Mouse (Mus musculus) midbrain, embryonic 13.5 days (tissue): Measurements from ENCODE around the gene Nfkbib. TPM values are rescaled to one million over a fixed set of nuclear protein-coding genes. Genes with fewer than 3 reads are reported as not detected.

Experiments used
- ATAC-seq: fragments of 200-750 bp; cut with Nextera tagmentation; 2 replicates; pipeline ENCODE4 v1.8.0; 2017; ENCODE audit warnings: mild to moderate bottlenecking, moderate TSS enrichment, moderate library complexity
- H3K27ac ChIP-seq: fragments of 300-500 bp; sonication (generic); 2 replicates; pipeline ENCODE4 v1.5.1; 2015; ENCODE audit warnings: inconsistent platforms, mild to moderate bottlenecking, moderate library complexity
- H3K27me3 ChIP-seq: fragments of 300-500 bp; sonication (generic); 2 replicates; pipeline ENCODE4 v1.6.1; 2015; ENCODE audit warnings: mild to moderate bottlenecking, inconsistent platforms
- H3K36me3 ChIP-seq: fragments of 300-500 bp; sonication (generic); 2 replicates; pipeline ENCODE4 v1.6.1; 2015; ENCODE audit warnings: mild to moderate bottlenecking, inconsistent platforms
- H3K4me1 ChIP-seq: fragments of 300-500 bp; sonication (generic); replicated peaks from 2 replicates; pipeline ENCODE4 v1.6.1; 2015; ENCODE audit warnings: inconsistent platforms
- H3K4me2 ChIP-seq: fragments of 300-500 bp; sonication (generic); replicated peaks from 2 replicates; pipeline ENCODE4 v1.6.1; 2015; ENCODE audit warnings: moderate library complexity, mild to moderate bottlenecking, inconsistent platforms
- H3K4me3 ChIP-seq: fragments of 300-500 bp; sonication (generic); replicated peaks from 2 replicates; pipeline ENCODE4 v1.5.1; 2015; ENCODE audit warnings: mild to moderate bottlenecking, inconsistent platforms
- H3K9ac ChIP-seq: fragments of 300-500 bp; sonication (generic); replicated peaks from 2 replicates; pipeline ENCODE4 v1.6.1; 2015; ENCODE audit warnings: mild to moderate bottlenecking, inconsistent platforms
- H3K9me3 ChIP-seq: fragments of 300-500 bp; sonication (generic); 2 replicates; pipeline ENCODE4 v1.6.1; 2016; ENCODE audit warnings: mild to moderate bottlenecking, inconsistent platforms
- WGBS: fragments of 180-500 bp; shearing (Covaris S2); methylation state at CpG from one replicate; pipeline ENCODE4 v1.1.7; 2015; 5-methylcytosine and 5-hydroxymethylcytosine counted together
- polyA plus RNA-seq: library from polyadenylated mRNA; unstranded; fragments of >200 nt; fragmentation: Nextera tagmentation; extraction: Ambion mirVana; gene quantifications from 2 replicates; pipeline ENCODE4 v1.2.1, GENCODE M21; 2015

The Nfkbib gene
- polyA plus RNA-seq, 1 experiment from 2014 or later: 56.7 TPM

DNA sequence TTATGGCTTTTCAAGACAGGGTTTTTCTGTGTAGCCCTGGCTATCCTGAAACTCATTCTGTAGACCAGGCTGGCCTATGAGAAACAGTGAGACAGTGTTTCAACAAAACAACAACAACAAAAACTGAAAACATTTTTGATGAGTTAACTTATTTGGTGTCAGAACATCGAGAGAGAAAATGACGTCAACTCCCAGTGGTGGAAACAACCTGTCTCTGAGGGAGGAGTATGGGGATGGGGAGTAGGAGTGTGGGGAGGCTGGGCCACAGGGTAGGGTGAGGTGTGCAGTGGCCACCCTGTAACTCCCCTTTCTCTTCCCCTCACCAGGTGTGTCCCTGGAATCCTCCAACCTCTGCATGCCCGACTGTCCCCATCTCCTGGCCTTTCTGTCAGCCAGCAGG is 27.2 kb upstream of the Nfkbib start:
- Histone ChIP-seq H3K4me2 (no peak overlapping the region), H3K27me3 (0 out of 2 replicates have a peak, but pooled peaks cover 8% of the 10 kb centered on the region), H3K9ac (no peak overlapping the region), H3K4me1 (peaks cover 7% of the 10 kb centered on the region), H3K9me3 (no peaks in the 10 kb centered on the region), H3K27ac (no peak overlapping the region), H3K4me3 (no peak overlapping the region), H3K36me3 (no peaks in the 10 kb centered on the region)
- 83% methylated on average over 2 of the region's 3 CpGs for WGBS
- ATAC-seq: no peak

GRCm38 (mm10) chr7:28793834-28794233 is 26.5 kb upstream of the Nfkbib start:
- no peak overlapping the region for H3K27ac ChIP-seq
- whole genome bisulfite sequencing: 38% methylated on average over 2 of the region's 2 CpGs
- no peak overlapping the region for H3K9ac ChIP-seq
- peaks cover 7% of the 10 kb centered on the region for H3K4me1 ChIP-seq
- no peaks in the 10 kb centered on the region for H3K9me3 ChIP-seq
- H3K4me2 ChIP-seq: no peak overlapping the region
- 0 out of 2 replicates have a peak, but pooled peaks cover under 1% of the 10 kb centered on the region for H3K36me3 ChIP-seq
- H3K27me3 ChIP-seq: 0 out of 2 replicates have a peak, but pooled peaks cover 8% of the 10 kb centered on the region
- no peak overlapping the region for H3K4me3 ChIP-seq
- no peak for ATAC-seq

GRCm38 (mm10) chr7:28792391-28793185 is 25.3 kb upstream of the Nfkbib start:
- no peak overlapping the region for H3K4me2 ChIP-seq
- no peak overlapping the region for H3K4me3 ChIP-seq
- 88% methylated on average over 14 of the region's 14 CpGs for WGBS
- H3K4me1 ChIP-seq: peaks cover 7% of the 10 kb centered on the region
- H3K27ac ChIP-seq: no peak overlapping the region
- no peak for ATAC-seq
- H3K27me3 ChIP-seq: 0 out of 2 replicates have a peak, but pooled peaks cover 8% of the 10 kb centered on the region
- H3K9me3 ChIP-seq: no peaks in the 10 kb centered on the region
- peaks cover 13% of the 10 kb centered on the region for H3K36me3 ChIP-seq
- H3K9ac ChIP-seq: no peak overlapping the region

GRCm38 (mm10) chr7:28791706-28792105 is 24.4 kb upstream of the Nfkbib start:
- Histone ChIP-seq H3K9ac (no peak overlapping the region), H3K36me3 (peaks cover 19% of the 10 kb centered on the region), H3K9me3 (no peaks in the 10 kb centered on the region), H3K27ac (no peak overlapping the region), H3K4me3 (no peak overlapping the region), H3K4me2 (no peak overlapping the region), H3K27me3 (0 out of 2 replicates have a peak, but pooled peaks cover 8% of the 10 kb centered on the region), H3K4me1 (peaks cover 4% of the 10 kb centered on the region; the same call in 1 of the 2 replicates)
- no peak for ATAC-seq

- WGBS: 48% methylated on average over 8 of the region's 8 CpGs
- Histone ChIP-seq H3K4me2 (no peak overlapping the region), H3K4me3 (no peak overlapping the region), H3K9me3 (no peaks in the 10 kb centered on the region), H3K27me3 (no peaks in the 10 kb centered on the region), H3K4me1 (no peaks in the 10 kb centered on the region), H3K36me3 (peaks cover 34% of the 10 kb centered on the region), H3K27ac (no peak overlapping the region), H3K9ac (no peak overlapping the region)
- ATAC-seq: 0 out of 2 replicates have a peak, but pooled peaks have one; percentile 30
These were observed 22.9 kb upstream of the Nfkbib start for GRCm38 (mm10) chr7:28790066-28790806.

GRCm38 (mm10) chr7:28789235-28789634 is 21.9 kb upstream of the Nfkbib start:
- no peaks in the 10 kb centered on the region for H3K4me1 ChIP-seq
- H3K27me3 ChIP-seq: no peaks in the 10 kb centered on the region
- ATAC-seq: no peak
- no peak overlapping the region for H3K27ac ChIP-seq
- no peak overlapping the region for H3K4me2 ChIP-seq
- 93% methylated on average over 3 of the region's 3 CpGs for whole genome bisulfite sequencing
- no peak overlapping the region for H3K4me3 ChIP-seq
- no peak overlapping the region for H3K9ac ChIP-seq
- H3K9me3 ChIP-seq: no peaks in the 10 kb centered on the region
- H3K36me3 ChIP-seq: peaks cover 39% of the 10 kb centered on the region

DNA sequence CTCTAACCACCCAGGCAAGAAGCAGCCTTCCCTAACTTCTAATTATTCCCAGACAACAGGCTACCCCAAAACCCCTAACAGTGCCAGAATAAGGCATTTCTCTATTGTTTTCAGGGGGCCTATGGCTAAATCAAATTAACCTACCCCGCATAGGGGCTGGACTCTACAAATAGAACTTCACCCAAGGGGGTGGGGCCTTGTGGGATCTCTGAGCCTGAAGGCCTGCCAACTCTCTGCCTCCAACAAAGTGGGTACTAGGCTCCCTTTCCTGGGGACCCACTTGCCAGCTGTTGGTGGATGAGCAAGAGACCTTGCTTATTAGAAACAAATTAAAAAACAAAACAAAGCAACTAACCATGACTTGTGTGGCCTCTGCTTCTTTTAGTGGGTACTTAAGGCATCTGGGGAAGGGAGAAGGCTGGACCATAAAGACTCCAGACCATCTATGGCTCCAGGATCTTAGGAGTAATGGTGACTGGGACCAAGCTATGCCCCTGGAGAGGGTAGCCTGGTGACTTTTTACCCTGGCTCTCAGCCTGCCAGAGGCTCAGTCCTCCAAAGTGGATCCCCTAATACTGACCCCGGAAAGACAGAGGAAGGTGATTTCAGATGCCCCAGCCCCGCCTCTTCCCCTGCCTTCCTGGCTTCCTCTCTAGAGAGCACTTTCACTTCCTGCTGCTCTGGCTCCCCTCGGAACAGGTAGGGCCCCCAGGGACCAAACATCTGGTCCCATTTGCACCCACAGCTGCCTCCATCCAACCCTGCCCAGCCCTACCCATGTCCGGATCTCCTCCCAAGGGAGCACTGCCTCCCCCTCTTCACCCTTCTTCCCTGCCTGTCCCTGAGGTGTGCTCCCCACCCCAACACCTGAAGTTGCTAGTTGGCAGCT is 21.2 kb upstream of the Nfkbib start, which contains the start of gene Rinl:
Gene Rinl (plus strand): TSS at position 663 of the 889 bp plus-strand sequence.
- H3K4me1 ChIP-seq: no peaks in the 10 kb centered on the region
- H3K4me3 ChIP-seq: no peak within 1 kb of the TSS
- no peaks in the 10 kb centered on the region for H3K27me3 ChIP-seq
- no peak within 1 kb of the TSS for H3K4me2 ChIP-seq
- H3K9me3 ChIP-seq: no peaks in the 10 kb centered on the region
- peaks cover 43% of the 10 kb centered on the region for H3K36me3 ChIP-seq
- 88% methylated on average over 5 of the region's 5 CpGs for WGBS
- no peak within 1 kb of the TSS for H3K27ac ChIP-seq
- no peak for ATAC-seq
- H3K9ac ChIP-seq: 0 out of 2 replicates have a peak within 1 kb of the TSS, but pooled peaks have one; percentile 6

DNA sequence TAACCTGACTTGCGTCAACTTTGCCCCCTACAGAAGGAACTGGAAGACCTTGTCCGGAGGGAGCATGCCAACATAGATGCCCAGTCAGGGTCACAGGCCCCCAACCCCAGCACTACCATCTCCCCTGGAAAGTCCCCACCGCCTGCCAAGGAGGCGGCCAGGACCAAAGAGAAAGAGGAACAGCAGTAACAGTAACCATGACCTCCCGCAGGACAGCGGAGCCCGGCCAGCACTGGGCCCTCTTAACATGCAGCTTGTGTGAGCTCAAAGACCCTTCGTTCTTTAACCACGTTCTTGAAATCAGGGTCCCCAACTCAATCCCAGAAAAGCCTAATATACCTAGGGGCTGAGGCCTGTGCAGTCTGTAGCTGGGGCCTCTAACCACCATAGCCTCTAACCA is 20.6 kb upstream of the Nfkbib start:
- Histone ChIP-seq H3K27me3 (no peaks in the 10 kb centered on the region), H3K36me3 (peaks cover 50% of the 10 kb centered on the region), H3K4me3 (no peak overlapping the region), H3K4me2 (no peak overlapping the region), H3K9ac (0 out of 2 replicates have a peak overlapping the region, but pooled peaks have one; percentile 6), H3K4me1 (no peaks in the 10 kb centered on the region), H3K9me3 (no peaks in the 10 kb centered on the region), H3K27ac (no peak overlapping the region)
- WGBS: 96% methylated on average over 9 of the region's 9 CpGs
- ATAC-seq: no peak

- Histone ChIP-seq H3K36me3 (peaks cover 54% of the 10 kb centered on the region), H3K9ac (no peak overlapping the region), H3K4me1 (peaks cover 6% of the 10 kb centered on the region), H3K27ac (no peak overlapping the region), H3K4me2 (no peak overlapping the region), H3K4me3 (no peak overlapping the region), H3K27me3 (no peaks in the 10 kb centered on the region), H3K9me3 (no peaks in the 10 kb centered on the region)
- ATAC-seq: no peak
- WGBS: 75% methylated on average over 5 of the region's 5 CpGs
These were observed 17.8 kb upstream of the Nfkbib start for GRCm38 (mm10) chr7:28785161-28785560.

GRCm38 (mm10) chr7:28781261-28781663 is 13.9 kb upstream of the Nfkbib start:
- H3K4me2 ChIP-seq: no peak overlapping the region
- H3K4me1 ChIP-seq: peaks cover 7% of the 10 kb centered on the region
- H3K4me3 ChIP-seq: no peak overlapping the region
- H3K36me3 ChIP-seq: peaks cover 48% of the 10 kb centered on the region
- no peak overlapping the region for H3K9ac ChIP-seq
- no peaks in the 10 kb centered on the region for H3K27me3 ChIP-seq
- H3K9me3 ChIP-seq: no peaks in the 10 kb centered on the region
- H3K27ac ChIP-seq: no peak overlapping the region
- no peak for ATAC-seq
- WGBS: 93% methylated on average over 8 of the region's 8 CpGs

DNA sequence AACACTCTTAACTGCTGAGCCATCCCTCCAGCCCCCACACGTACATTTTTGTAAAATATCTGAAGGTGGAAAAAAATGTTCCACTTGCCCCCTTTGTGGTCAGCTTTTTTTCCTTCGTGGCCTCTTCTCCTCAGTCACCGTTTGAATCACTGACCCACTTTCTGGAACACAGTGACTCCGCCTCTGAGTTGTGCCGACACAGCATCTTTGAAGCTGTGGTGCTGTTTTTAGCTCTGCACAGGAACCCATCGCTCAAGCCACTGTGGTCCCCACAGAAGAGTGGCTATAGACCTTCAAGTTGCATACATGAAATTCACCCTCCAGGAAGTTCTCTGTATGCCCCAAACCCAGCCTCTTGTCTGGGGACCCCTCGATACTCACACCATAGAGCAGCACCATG is 13.5 kb upstream of the Nfkbib start:
- H3K4me2 ChIP-seq: no peak overlapping the region
- WGBS: 78% methylated on average over 7 of the region's 7 CpGs
- H3K27ac ChIP-seq: no peak overlapping the region
- no peak overlapping the region for H3K4me3 ChIP-seq
- peaks cover 7% of the 10 kb centered on the region for H3K4me1 ChIP-seq
- ATAC-seq: no peak
- peaks cover 46% of the 10 kb centered on the region for H3K36me3 ChIP-seq
- no peaks in the 10 kb centered on the region for H3K9me3 ChIP-seq
- H3K27me3 ChIP-seq: no peaks in the 10 kb centered on the region
- no peak overlapping the region for H3K9ac ChIP-seq
